Mouse (Mus musculus): ENCODE results near the gene Abhd13.
A peak's percentile ranks its signal among the peaks of the same experiment; 100 is the strongest.

The Abhd13 gene

DNA sequence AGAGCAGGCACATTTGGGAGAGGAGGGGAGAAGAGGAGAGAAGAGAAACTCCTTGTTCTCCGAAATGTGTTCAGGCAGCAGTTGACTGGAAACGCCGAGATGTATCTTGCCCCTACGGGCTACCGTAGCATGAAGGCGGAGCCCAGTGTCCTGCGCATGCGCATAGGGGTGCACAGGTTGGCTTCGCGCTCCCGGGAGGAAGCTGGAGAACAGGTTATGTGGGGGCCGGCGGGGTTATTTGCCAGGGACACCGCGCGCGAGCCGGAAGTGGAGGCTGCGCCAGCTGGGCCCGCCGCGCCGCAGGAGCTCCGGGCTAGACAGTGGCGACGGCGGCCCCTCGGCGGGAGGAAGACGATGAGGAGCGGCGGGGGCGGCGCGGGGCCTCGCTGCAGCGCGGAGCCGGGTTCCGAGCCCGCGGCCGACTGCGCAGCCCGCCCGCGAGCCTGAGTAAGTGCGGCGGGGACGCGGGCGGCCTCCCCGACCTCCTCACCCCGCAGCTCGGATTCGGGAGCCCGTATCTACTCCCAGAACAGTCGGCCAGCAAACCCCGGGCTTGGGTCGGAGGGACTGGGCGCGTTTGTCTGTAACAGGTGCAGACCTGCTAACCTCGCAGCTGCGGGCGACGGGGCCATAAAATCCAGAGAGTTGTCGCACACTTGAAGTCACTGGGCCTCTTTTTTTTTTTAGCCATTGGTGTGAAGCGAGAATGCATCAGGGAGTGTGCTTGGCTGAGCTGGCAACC, at the start of gene Abhd13, which contains the start of gene Lig4:
Gene Abhd13, plus strand, starts transcription at position 135 of the 742 bp plus-strand sequence.
Gene Lig4, minus strand, starts transcription at position 114 of the 742 bp plus-strand sequence.
- DNase-seq: peak; percentile 97

DNA sequence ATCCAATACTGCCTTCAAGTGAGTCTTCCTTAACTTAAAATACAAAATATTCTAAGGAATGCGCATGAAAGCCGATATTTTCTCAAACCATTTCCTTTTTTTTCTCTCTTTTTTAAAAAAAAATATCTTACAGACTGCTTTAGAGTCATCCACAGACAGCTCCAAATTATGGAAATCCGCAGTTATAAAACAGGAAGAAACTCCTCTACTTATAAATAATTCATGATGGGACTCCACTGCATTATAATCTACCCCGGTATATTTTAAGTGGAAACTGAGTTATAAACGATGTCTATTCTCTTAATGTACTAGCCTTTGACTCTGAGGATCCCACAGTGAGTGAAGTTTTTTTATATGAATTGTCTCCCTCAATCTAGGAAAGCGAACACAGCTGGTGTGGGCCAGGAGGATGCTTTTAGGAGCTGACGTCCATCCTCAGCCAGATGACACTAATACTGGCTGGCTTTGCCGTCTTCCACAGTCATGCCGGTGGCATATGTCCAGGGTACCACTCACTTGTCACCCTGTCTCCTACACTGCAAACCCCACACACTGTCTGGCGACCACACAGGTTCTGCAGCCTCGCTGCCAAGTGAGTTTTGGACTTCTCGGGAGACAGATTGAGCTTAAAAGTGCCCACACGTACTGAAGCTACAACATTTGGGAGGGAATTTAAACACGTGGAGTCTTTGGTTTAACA, 47.6 kb upstream of the Abhd13 start:
- no peak for DNase-seq

DNA sequence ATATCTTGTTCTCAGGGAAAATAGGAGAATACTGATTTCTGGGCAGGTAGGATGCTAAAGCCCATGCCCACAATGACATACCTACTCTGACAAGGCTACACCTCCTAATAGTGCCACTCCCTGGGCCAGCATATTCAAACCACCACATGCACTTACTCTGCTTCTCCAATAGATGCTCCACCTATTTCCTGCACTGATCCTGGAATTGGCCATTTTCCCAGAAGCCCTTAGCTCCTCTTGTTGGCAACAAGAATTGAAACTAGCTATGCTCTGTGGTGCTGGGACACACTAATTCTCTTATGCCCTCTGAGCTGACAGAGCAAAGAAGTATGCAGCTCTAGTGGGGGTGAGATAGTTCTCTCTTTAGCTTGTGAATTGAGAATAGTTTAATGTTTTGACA, 44.8 kb upstream of the Abhd13 start:
- DNase-seq: no peak

DNA sequence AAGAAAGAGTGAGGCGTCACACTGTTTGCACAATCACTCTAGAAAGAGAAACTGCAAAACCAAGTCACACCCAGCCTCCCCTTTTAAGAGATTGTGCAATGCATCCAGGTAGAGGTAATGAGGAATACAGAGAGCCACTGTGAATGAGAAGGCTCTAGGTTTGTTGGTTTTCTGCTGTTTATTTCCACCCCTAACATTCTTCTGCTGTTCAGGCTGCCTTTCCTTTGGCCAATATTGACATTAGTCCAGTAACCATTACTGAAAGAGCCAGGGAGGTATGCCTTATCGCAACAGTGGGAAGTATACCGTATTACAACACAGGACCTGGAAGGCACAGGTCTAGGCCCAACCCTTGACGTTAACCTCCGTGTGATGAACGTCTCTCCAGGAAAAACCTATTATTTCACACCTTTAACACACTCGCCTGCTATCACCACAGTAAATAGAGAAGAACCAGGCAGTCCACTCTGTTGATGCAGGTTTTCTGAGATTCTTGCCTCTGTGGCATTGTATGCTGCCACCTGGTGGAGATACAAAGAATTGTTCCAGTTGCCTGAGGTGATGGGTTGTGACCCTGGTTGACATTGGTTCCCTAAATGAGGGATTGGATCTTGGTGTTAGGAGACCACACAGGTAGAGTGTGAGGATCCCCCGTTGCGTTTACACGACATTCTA, 42.5 kb upstream of the Abhd13 start:
- DNase-seq: peak; percentile 32

DNA sequence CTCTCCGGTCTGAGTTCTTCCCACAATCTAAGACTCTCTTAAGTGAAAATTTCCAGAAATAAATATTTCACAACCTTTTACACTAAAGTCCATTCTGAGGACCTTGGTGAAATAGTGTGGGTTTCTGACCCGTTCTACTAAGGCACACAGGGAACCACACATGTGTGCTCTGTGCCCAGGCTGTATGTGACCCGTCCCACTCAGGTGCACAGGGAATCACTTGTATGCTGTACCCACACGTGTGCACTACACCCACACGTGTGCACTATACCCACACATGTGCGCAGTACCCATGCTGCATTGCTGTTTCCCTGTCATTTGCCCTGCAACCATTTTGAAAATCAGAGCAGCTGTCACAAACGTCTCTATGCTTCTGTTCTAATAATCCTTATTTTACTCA, 41.9 kb upstream of the Abhd13 start:
- no peak for DNase-seq

DNA sequence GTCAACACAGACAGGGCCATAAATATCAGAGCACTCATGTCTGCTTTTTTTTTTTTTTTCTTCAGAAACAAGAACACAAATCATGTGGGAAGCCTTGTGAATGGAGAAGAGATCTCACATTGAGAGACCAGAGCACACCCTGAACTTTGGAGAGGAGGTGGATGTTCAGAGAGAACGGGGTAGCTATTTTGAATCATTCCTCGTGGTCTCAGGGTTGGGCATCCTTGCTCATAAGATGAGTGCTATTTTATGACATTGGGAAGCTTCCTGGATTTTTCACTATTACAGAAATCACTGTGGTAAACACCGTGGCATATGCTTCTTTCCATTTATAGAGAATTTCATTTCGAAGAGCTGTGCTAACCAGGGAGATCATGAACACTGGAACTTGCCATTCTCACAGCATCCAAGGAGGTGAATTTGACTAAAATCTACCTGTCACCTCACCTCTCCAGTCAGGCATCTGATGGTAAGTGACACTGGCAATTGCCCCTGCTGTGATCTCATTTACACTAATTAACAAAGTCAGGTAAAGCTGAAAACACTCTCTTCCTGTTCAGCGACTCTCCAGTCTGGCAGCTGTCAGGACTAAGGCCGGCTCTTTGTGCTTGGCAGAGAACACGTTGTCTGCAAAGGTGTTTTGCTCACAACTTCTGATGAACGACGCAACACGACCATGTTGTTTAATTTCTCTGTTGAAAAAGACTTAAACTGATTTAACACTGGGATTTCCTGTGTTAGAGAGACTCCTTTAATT, 28.2 kb upstream of the Abhd13 start:
- DNase-seq: no peak

DNA sequence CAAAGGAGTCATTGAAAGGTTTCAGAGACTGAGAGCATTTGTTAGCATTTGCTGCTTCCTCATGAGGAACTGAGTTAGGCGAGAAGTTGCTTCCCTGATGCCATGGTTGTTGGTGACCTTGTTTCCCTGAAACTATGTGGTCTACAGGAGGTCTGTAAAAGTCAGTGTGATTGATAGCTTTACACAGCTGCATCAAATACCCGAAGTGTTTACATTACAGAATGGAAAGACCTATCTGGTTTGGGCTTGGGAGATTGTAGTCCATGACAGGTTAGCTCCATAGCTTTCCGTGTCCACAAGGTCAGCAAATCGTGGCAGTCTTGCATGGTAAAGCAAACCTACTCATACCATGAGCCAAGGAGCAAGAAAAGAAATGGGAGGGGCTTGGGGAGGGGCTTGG, 19.2 kb upstream of the Abhd13 start:
- DNase-seq: no peak

DNA sequence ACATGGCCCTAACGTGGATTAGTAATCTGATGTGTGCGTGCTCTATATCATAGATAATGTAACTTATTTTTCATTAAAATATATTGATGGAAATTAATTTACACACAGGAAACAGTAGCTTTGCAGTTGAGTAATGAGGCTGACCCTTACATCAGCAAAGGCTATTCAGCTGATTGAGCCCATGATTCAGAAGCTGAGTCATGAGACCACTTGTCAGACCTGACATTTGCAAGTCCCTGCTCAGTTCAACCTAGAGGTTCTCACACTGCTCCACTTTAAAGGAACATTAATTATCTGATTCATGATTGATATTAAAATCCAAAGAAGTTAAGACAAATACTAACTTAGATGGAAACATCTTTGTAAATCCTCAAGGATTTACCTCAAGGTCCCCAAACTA, 17.6 kb upstream of the Abhd13 start:
- DNase-seq: no peak

DNA sequence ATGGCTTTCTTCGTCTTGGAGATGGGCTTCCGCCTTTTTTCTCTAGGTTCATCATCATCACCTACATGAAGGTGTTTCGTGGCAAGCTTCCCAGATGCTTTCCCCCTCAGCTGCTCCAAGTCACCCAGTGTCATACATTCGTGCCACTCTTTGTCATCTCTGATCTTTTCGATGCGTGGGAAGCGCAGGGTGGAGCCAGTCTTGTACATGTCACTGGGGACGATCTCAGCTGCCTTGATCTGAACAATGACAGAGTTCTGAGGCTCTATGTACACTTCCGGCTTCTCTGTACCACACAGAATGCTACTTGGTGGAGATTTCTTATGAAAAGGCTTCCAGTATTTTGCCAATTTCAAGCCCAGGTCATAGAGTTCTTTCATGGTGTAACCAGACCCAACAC, 5.6 kb upstream of the Abhd13 start:
- no peak for DNase-seq

DNA sequence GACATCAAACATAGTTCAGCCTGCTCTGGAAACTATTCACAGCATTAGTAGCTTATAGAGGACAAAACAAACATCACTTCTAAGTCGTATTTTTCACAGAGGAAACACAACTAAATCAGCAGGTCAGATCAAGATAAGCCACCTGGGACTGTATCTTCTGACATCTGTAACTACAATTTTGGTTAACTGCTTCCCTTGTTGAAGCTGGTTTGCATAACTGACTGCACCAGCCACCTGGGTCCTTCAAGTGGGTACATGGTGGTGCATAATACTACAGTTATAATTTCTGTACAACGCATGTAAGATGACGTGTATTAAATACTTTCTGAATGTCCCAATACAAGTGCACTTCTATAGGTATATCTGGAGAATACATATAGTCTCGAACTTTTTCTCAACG, 2.2 kb upstream of the Abhd13 start:
- DNase-seq: no peak

DNA sequence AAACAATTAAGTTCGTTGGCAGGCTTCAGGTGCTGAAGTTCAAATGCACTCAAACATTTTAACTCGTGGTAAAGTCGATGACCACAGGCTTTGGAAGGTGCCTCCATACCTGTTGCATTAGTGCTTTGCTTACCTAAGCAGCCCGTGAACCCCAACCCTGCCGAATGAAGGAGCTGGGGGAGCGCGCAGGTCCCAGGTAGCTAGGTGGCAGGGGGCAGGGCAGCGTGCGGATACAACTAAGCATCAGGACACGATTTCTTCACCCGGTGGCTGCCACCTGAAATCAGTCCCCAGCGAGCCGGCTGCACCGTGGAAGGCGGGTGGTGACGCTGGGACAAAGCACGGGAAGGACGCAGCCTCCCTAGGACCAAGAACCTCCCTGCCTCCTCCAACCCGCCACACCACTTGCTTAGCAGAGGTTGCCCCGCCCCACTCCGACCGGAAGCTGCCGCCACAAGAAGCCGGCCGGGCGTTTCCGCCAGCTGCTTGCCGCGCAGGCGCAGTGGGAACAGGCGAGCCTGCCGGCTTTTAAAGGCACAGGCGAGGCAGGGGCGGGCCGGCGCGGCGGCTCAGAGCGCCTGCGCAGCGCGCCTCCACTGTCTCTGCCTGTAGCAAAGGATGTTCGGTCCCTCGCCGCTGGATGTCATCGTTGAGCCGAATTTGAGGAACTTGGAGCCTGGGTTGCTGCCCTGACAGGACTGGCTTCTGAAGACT, 1.5 kb upstream of the Abhd13 start:
- peak; percentile 99 for DNase-seq

DNA sequence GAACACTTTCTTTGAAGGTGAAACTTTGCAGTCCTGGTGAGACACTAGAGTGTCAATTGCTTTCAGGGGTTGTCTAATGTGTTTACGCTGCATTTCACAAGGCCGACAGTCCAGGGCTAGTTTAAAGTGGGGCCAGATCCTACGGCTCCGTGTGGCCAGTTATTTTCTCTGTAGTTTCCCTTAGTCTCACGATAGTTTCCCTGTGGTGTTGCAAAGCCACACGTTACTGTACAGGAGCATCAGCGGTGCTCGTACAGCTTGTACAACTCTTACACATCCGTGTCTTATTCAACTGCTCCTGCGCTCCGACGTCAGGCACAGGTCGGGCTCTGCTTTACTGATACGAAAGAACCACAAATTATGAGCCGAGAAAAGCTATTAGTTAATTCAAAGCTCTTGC, 491 bp upstream of the Abhd13 start:
- DNase-seq: peak; percentile 38

DNA sequence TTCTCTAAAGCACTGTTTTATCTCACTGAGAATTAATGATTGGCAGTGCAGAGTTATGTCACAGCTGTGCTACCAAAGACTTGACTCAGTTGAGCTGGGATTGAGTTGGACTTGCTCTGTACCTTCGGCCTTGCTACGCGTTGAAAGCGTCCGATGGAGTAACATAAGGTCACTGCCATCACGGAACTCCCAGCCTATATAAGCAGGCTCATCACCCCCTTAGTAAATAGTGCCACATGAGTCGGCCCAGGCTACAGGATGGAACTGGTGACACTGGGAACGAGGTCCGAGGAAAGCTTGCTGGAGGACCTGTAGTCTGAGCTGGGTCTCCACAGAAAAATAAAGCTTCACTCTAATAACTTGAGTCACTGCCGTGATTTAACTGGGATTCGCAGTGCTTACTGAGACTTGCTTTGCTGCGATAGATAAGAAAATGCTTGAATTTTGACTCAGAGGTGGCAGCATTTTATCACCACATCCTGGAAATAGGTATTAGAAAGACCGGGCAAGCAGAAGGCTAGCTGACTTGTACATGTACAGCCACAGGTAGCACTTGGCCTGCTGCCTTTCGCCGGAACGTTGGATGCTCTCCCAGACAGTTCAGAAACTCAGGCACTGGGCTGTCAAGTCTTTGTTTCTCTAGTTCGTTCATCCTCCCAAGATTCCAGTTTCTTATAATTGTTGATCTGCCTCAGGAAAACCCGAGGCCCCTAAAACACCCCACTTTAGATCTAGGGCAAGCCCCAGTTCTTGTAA, 1.1 kb downstream of the Abhd13 start:
- peak; percentile 45 for DNase-seq

DNA sequence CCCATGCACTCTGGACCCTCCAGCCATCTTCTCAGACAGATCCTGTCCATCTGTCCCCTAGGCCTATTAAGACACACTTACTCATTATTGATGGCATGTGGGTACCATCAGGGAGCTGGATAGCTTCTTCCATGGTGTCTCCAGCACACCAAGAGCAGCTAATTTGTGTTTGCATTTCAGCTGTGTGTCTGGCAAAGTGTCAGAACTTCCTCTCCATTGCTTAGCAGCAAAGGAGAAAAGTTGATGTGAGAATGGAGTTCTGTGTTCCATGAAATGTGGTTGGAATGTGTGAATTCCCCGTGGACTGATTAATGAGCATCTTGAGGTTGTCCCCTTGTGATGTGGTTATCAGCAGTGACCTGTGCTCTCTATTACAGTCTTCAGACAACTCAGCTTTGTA, 2.2 kb downstream of the Abhd13 start:
- DNase-seq: no peak

DNA sequence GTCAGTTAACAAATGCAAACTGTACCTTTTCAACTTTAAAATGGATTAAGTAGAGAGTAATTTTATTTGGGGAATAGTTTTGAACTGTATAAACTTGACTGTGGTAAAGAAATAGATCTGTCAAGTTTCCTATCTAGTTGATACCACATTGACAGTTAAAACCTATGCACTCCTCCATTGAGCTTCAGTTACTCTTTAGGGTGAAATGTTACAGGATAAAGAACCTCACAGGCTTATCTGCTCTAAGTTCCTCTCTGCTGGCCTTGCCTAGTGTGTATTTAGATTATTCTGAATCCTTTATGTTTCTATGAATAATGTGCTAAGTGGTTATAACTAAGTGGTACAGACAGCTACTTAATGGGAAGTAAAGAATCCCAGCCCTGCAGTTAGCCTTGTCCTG, 2.7 kb downstream of the Abhd13 start:
- DNase-seq: no peak

DNA sequence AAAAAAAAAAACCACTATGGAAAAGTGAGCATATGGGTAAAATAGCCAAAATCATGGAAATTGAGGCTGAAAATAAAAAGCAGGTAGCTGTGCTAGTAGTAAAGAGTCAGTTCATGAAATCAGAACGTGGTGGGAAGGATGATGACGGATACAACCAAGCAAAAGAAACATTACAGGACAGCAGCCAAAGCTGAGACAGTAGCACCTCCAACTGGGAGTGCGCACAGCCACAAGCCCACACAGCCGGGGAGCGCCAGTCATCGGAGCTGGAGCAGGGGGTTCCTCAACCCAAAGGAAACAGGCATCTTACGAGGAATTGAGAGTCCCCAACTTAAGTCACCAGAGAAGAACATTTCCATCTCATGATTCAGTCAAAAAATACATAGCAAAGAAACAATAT, 26.6 kb downstream of the Abhd13 start:
- no peak for DNase-seq

DNA sequence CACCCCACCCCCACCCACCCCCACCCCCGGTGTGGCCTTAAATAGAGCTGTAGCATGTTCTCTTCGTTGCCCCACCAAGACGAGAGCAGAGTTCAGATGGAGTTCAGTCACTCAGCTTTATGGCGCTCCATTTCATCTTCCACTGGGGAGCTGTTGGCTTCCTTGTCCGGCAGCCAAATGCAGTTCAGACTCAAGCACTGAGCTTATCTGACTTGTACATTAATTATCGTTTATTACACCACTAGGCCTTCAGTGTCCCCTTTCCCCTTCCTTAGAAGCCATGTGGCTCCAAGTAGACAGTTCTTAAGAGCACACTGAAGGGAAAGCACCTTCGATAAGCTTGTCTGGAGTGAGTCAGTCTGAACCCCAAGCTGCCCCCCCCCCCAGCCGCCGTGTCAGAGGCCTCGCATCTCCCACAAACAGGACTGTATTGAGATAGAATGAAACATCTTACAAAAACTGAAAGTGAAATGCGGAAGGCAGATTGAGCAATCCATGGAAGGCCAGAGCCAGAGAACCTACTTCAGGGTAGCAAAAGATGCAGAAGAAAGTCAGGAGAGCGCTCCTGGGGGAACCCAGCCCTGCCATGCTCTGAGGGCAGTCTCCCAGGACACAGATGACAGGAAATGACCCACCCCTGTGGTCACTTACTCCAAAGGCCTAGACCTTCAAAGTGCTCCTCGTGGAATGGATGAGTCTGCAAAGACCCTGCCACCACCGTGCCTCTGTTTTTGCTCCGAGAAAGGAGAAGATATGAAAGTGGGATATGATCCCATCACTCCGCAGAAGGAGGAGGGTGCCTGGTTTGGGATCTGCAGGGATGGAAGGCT, 28.9 kb downstream of the Abhd13 start, which contains the start of gene Tnfsf13b:
Gene Tnfsf13b, plus strand, starts transcription at position 312 of the 830 bp plus-strand sequence.
- DNase-seq: no peak

DNA sequence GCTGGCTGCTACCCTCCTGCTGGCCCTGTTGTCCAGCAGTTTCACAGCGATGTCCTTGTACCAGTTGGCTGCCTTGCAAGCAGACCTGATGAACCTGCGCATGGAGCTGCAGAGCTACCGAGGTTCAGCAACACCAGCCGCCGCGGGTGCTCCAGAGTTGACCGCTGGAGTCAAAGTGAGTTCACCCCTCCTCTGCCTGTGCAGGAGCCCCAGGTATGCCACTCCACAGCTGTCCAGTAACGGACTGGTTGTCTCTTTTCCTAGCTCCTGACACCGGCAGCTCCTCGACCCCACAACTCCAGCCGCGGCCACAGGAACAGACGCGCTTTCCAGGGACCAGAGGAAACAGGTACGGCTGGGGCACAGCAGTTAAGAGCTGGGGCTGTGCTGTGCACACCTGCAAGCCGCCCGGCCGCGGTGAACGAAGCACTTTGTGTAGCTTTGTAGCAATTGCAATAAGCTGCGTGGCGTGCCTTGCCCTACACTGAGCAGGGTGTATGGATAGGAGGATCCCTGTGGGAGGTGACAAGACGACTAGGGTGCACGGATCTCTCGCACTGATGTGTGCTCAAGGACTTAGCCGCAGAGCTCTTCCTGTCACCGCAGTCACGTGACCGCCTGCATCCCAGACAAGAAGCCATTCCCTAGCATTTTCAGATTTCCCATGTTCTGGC, 29.6 kb downstream of the Abhd13 start:
- peak; percentile 45 for DNase-seq

DNA sequence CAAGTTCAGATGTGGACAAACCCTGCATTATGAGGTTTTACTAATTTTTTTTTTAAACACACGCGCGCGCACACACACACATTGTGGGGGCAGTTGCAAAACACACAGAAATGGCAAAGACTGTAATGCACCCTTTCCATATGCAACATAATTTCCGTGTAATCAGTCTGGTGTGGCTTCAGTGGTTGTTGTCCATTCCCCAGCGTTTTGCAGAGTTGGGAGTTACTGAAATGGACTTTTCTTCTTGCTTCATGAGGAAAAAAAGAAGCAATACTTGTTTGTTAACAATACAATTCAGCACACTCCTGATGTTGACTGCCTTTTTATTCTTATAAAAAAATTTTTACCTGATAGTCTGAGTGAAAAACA, 30.1 kb downstream of the Abhd13 start:
- DNase-seq: no peak

DNA sequence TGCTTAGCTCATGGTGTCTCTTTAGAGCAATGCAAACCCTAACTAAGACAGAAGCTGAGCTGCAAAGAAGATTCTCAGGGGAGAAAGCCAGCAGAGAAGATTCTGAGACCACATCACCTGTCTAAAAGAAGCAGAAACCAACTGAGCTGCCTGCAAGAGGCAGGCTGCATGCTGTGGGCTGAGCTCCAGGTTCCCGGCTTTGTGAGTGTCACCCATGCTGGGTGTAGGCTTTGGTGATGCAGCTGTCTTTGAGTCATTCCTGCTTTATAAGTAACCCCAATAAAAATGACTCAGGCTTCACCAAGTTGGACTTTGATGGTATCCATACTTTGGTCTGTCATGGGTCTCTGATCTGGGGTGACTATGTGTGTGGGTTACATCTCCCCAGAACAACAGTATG, 38.7 kb downstream of the Abhd13 start:
- DNase-seq: no peak
